Mouse (Mus musculus) ES-Bruce4 (cell line): Measurements from ENCODE around the gene Rin3.

Experiments
- CTCF ChIP-seq: IDR thresholded peaks from one replicate; pipeline ENCODE4 v1.8.1; 2011; ENCODE audit warnings: low read depth, low read length
- EP300 ChIP-seq: IDR thresholded peaks from 2 replicates; pipeline ENCODE4 v1.6.1; 2011; ENCODE audit warnings: low read depth, low read length; ENCODE audit not compliant: insufficient read depth
- POLR2A ChIP-seq: IDR thresholded peaks from one replicate; pipeline ENCODE4 v1.8.1; 2011; ENCODE audit warnings: low read length; ENCODE audit not compliant: insufficient read depth

DNA sequence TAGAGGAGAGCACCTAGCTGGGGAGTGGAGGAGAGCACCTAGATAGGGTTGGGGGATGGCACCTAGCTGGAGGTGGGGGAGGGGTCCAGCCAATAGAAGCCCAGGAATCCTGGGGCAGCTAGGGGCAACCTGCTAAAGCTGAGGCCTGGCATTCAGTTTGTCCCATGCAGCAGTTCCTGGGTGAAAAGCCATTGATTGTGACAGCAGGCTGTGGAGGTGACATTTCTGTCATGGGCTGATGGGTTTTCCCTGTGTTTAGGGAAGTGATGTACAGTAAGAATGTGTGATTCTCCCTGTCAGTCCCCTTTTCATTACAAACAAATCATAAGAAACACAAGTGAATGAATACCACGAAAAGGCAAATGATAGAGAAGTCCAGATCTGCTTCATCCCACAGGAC is 13.5 kb downstream of the Rin3 start:
- TF ChIP-seq POLR2A (no peak), CTCF (no peak), EP300 (no peak)
